Mouse (Mus musculus) Patski (cell line): ENCODE results near the gene Eef1akmt4. TPM values are rescaled to one million over a fixed set of nuclear protein-coding genes. Genes with fewer than 3 reads are reported as not detected.
"Not testable (repeated sequence)": the region's sequence is repeated elsewhere in the genome, so short reads cannot be mapped to it uniquely, and the experiment has no call there.

ENCODE experiments used
- ATAC-seq: fragments of 100-300 bp; one replicate; pipeline ENCODE4 v1.8.0; 2021
- CTCF ChIA-PET: fragments of 350-600 bp; sonication (Branson Sonifier 250); formaldehyde crosslinking; loops from one replicate; lab custom pipeline; 2022; ENCODE audit warnings: inconsistent platforms; lab: Charles Lee
- POLR2A ChIA-PET: fragments of 350-600 bp; sonication (Branson Sonifier 250); formaldehyde crosslinking; loops from one replicate; lab custom pipeline; 2022; ENCODE audit warnings: antibody characterized with exemption, inconsistent platforms; lab: Charles Lee
- DNase-seq: peaks from one replicate; pipeline ENCODE4 v3.0.0-alpha.2; 2011; ENCODE audit warnings: low read depth, low spot score
- H3K27me3 ChIP-seq: fragments of 371-371 bp; one replicate; pipeline ENCODE4 v1.5.1; 2021
- CTCF ChIP-seq: fragments of 100-300 bp; IDR thresholded peaks from one replicate; pipeline ENCODE4 v1.5.1; 2021
- in situ Hi-C: fragments of 300-500 bp; cut with MboI; formaldehyde crosslinking; loops from 3 replicates; pipeline ENCODE4 v1.11.1; 2018; ENCODE audit warnings: low pct_unique_long_range_greater_than_20kb, mixed read lengths
- polyA plus RNA-seq: library from polyadenylated mRNA; unstranded; gene quantifications from one replicate; pipeline ENCODE4 v1.2.3, GENCODE M21; 2021

Gene Eef1akmt4
- polyA plus RNA-seq, 1 experiment from 2014 or later = 8.6 TPM

- TF ChIP-seq CTCF = no peak
- no peaks in the 10 kb centered on the region for H3K27me3 ChIP-seq
- POLR2A ChIA-PET = no interaction called here
- DNase-seq = no peak
- CTCF ChIA-PET = no interaction called here
- ATAC-seq = no peak
- in situ Hi-C loops = no loop called here
These were observed 46.3 kb downstream of the Eef1akmt4 start for GRCm38 (mm10) chr16:20657661-20658060.

GRCm38 (mm10) chr16:20668013-20668412, 56.6 kb downstream of the Eef1akmt4 start, which contains the start of gene Eif4g1:
TSS of gene Eif4g1 (plus strand) at chr16:20668313.
- POLR2A ChIA-PET = interaction anchor here (1.3 kb wide), 1 partner anchor 47 kb away, joined by 3 read pairs; no protein-coding TSS in a partner anchor
- ATAC-seq, H3K27me3 ChIP-seq, CTCF ChIA-PET, in situ Hi-C loops, DNase-seq: not testable (repeated sequence)

Other genes with a start within 250 kb of the Eef1akmt4 start
- gene Abcc5, start 185.2 kb upstream of the Eef1akmt4 start, polyA plus RNA-seq = 60.2 TPM
- 82.8 TPM for gene Eif2b5, start 112.8 kb upstream of the Eef1akmt4 start, polyA plus RNA-seq
- 52.8 TPM for gene Dvl3, start 94.6 kb upstream of the Eef1akmt4 start, polyA plus RNA-seq
- 707 TPM for gene Ap2m1, start 76.1 kb upstream of the Eef1akmt4 start, polyA plus RNA-seq
- gene Abcf3, start 63.0 kb upstream of the Eef1akmt4 start, polyA plus RNA-seq = 61.5 TPM
- gene Vwa5b2, start 22.1 kb upstream of the Eef1akmt4 start, polyA plus RNA-seq = 0.55 TPM
- gene Gm49333, start within 50 bp of the Eef1akmt4 start, polyA plus RNA-seq = 0.03 TPM
- gene Alg3, start 142 bp downstream of the Eef1akmt4 start, polyA plus RNA-seq = 21.5 TPM
- gene Camk2n2, start 9.7 kb downstream of the Eef1akmt4 start, polyA plus RNA-seq = 11.5 TPM
- 0.12 TPM for gene Ece2, start 18.2 kb downstream of the Eef1akmt4 start, polyA plus RNA-seq
- gene Psmd2, start 40.1 kb downstream of the Eef1akmt4 start, polyA plus RNA-seq = 289 TPM
- 336 TPM for gene Eif4g1, start 56.7 kb downstream of the Eef1akmt4 start, polyA plus RNA-seq
- 0.69 TPM for gene Fam131a, start 81.6 kb downstream of the Eef1akmt4 start, polyA plus RNA-seq
- 38.4 TPM for gene Polr2h, start 106.1 kb downstream of the Eef1akmt4 start, polyA plus RNA-seq
- 14.3 TPM for gene Clcn2, start 106.2 kb downstream of the Eef1akmt4 start, polyA plus RNA-seq
- gene Chrd, start 121.5 kb downstream of the Eef1akmt4 start, polyA plus RNA-seq = 1.8 TPM
- gene Thpo, start 122.9 kb downstream of the Eef1akmt4 start, polyA plus RNA-seq = 0.18 TPM